Mouse (Mus musculus): ENCODE measurements at regions not wholly inside any gene's neighbourhood (a gene's known extent, or its start where the extent isn't known, plus 50 kb on each side); places are given as distances from the start of the nearest gene placed in this dataset.

DNA sequence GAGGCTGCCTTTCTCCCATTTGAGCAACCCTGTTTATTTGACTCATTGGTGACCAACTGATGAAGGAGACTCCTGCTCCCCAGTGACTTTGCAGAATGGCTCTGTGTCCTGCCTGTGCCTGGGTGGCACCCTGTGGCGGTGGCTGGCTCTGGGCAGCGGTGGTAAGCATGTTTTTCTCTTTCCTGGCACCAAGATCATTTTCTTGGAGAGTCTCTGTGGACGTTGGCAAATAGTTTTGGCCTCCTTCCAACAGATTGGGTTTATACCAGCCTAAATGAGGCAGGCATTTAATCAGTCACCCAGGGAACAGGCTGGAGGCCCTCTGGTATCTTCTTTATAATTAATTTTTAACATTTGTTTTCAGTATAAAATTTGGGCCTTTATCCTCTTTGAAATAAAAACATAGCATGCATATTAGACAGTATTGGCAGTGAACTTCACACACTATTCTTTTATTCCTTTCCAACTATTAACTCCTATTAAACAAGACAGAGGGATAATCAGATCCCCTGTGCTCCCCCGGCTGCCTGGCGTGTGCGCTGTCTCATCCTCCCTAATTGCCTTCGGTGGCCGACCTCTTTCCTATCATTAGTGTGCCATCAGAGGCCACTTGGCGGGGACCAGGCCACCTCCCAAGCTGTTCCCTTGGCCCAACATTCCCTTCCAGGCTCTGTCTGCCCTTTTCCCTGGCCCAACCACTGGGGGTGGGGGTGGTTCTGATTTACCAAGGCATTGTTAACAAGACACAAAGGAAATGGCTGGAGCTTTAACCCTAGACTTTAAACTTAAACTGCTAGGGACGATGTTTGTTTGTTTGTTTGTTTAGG is 111.8 kb upstream of the Topaz1 start:
- 48% methylated on average over 10 of the region's 10 CpGs for WGBS
- H3K9me3 ChIP-seq = no peaks in the 10 kb centered on the region
- H3K27ac ChIP-seq = no peak overlapping the region
- no peaks in the 10 kb centered on the region for H3K4me1 ChIP-seq
- ATAC-seq (ENCODE audit: low FRiP score, low read depth) = no peak
- H3K27me3 ChIP-seq = 0 out of 2 replicates have a peak, but pooled peaks cover 4% of the 10 kb centered on the region
- H3K9ac ChIP-seq = no peak overlapping the region
- H3K36me3 ChIP-seq = no peaks in the 10 kb centered on the region
- no peak overlapping the region for H3K4me2 ChIP-seq (replicated peaks)
- no peak overlapping the region for H3K4me3 ChIP-seq

DNA sequence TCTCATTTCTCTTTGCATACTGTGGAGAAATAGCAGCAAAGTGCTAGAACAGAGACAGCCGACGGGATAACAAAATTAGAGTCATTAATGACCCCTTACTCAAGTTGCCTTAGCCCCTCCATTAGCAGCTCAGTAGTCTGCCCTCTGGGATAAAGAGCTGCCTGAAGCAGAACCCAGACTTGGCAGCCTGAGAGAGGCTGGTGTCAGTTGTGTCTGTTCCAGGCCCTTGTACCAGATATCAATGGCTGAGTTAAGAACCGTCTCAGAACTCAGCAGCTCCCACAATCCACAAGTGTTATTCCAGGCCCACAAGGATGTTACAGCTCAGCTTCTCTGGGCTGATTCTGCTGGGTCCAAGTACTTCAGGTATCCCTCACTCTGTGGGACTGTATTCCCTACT is 109.6 kb upstream of the Topaz1 start:
- Histone ChIP-seq H3K36me3 (no peaks in the 10 kb centered on the region), H3K4me2 (replicated peaks) (no peak overlapping the region), H3K27me3 (no peaks in the 10 kb centered on the region; the same call in 1 of the 2 replicates), H3K27ac (no peak overlapping the region), H3K4me3 (no peak overlapping the region), H3K4me1 (no peaks in the 10 kb centered on the region), H3K9ac (no peak overlapping the region), H3K9me3 (no peaks in the 10 kb centered on the region)
- WGBS = 41% methylated on average over 3 of the region's 3 CpGs
- no peak for ATAC-seq (ENCODE audit: low FRiP score, low read depth)

DNA sequence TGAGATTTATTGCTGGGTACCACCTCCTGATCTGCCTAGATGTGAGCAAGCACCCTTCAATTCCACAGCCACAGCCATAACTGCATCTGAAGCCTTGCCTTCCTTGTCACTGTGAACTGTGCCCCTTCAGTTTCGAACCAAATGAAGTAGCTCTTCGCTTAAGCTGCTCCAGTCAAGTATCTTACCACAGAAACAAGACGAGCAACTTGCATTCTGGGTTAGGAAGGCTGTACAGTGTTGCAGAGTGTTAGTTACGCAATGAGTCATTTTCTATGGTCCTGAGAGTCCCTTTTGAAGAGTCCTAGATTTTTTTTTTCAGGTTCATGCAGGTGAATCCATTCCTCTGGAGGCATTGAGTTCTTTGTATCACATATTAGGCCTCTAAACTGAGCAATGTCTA is 107.9 kb upstream of the Topaz1 start:
- Histone ChIP-seq H3K27me3 (peaks cover 7% of the 10 kb centered on the region), H3K36me3 (no peaks in the 10 kb centered on the region), H3K4me2 (replicated peaks) (no peak overlapping the region), H3K9ac (no peak overlapping the region), H3K4me3 (no peak overlapping the region), H3K27ac (no peak overlapping the region), H3K9me3 (no peaks in the 10 kb centered on the region), H3K4me1 (peaks cover 6% of the 10 kb centered on the region)
- ATAC-seq (ENCODE audit: low FRiP score, low read depth) = no peak
- WGBS = 92% methylated on average over 4 of the region's 4 CpGs

DNA sequence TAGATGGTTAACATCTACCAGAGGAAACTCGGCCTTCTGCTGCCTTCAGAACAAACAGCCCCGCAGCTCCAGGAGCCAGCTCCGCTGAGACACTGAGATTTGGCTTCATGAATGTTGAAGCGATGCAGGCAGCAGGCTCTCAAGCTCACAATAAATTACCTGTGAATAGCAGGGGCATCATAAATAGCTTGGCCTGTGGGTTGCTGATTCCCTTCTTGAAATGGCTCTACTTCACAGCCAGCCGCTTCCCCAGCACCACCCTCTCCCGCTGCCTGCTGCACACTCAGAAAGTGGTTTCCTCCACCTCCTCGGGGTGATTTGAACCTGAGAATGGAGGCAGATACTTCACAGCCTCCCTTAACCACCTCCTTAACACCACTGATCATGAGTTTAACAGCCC is 104.2 kb upstream of the Topaz1 start:
- H3K27ac ChIP-seq = no peak overlapping the region
- no peak for ATAC-seq (ENCODE audit: low FRiP score, low read depth)
- 19% methylated on average over 7 of the region's 7 CpGs for WGBS
- no peaks in the 10 kb centered on the region for H3K36me3 ChIP-seq
- no peak overlapping the region for H3K4me2 ChIP-seq (replicated peaks)
- H3K9ac ChIP-seq = no peak overlapping the region
- H3K9me3 ChIP-seq = no peaks in the 10 kb centered on the region
- no peak overlapping the region for H3K4me3 ChIP-seq
- H3K4me1 ChIP-seq = peaks cover 23% of the 10 kb centered on the region
- peaks cover 14% of the 10 kb centered on the region for H3K27me3 ChIP-seq

DNA sequence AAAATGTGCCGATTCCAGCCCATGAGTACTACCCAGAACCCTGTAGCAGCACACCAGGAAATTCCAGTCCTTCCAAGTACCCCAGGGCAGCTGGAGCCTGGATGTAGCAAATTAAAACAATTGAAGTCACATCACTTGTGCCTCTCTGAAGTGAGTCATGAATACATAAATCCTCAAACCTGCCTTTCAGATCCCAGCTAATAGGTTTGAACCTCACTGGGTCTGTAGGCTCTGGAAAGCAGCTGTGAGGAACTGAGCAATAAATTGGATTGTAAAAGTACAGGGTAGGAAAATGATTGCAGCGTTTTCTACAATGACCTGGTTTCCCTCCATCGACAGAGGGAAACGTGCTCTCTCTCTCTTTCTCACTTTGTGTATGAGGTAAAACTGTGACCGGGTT is 101.6 kb upstream of the Topaz1 start:
- peak; percentile 66; the same call in 1 of the 2 replicates for ATAC-seq (ENCODE audit: low FRiP score, low read depth)
- peaks cover 14% of the 10 kb centered on the region for H3K27me3 ChIP-seq
- H3K9ac ChIP-seq = no peak overlapping the region
- WGBS = 10% methylated on average over 5 of the region's 5 CpGs
- no peaks in the 10 kb centered on the region for H3K9me3 ChIP-seq
- no peak overlapping the region; the same call in 1 of the 2 replicates for H3K27ac ChIP-seq
- H3K4me2 ChIP-seq (replicated peaks) = no peak overlapping the region
- no peak overlapping the region for H3K4me3 ChIP-seq
- peaks cover 23% of the 10 kb centered on the region for H3K4me1 ChIP-seq
- H3K36me3 ChIP-seq = no peaks in the 10 kb centered on the region

DNA sequence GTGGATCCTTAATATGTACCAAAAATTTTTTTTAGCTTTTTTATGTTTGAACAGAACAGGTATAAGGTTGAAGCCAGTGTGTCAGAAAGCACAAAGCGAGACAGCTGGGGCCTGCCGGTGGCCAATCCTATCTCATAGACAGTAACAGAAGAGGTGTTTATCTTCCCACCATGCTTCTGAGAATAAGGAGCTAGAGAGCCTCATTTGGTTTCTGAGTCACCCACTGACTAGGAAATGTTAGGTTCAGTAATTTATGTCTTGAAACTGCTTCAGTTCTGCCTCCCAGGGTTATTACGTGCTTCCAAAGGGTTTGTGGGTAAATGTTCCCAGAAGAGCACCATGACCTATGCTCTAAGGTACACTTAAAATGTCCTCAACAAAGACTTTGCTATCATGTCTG is 96.3 kb upstream of the Topaz1 start:
- Histone ChIP-seq H3K9me3 (no peaks in the 10 kb centered on the region), H3K9ac (no peak overlapping the region), H3K4me1 (peaks cover 4% of the 10 kb centered on the region), H3K4me3 (no peak overlapping the region), H3K27ac (no peak overlapping the region), H3K36me3 (no peaks in the 10 kb centered on the region), H3K4me2 (replicated peaks) (no peak overlapping the region), H3K27me3 (no peaks in the 10 kb centered on the region)
- 80% methylated on average over 3 of the region's 3 CpGs for WGBS
- no peak for ATAC-seq (ENCODE audit: low FRiP score, low read depth)

DNA sequence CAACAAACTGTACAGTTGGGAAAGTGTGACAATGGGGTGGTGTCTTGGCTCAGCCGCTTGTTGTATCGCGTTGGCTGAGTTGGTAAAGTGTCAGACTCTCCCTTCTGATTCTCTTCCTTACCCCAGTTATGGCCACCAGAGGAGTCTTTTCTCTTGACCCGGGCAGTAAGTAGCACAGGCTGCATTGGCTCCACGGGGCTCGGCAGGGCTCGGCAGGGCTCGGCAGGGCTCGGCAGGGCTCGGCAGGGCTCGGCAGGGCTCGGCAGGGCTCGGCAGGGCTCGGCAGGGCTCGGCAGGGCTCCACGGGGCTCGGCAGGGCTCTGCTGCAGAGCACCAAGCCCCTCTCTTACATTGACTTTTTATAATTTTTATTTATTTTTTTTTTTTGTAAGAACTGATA is 91.6 kb upstream of the Topaz1 start:
- WGBS = 39% methylated on average over 17 of the region's 17 CpGs
- Histone ChIP-seq H3K9ac (no peak overlapping the region), H3K27me3 (no peaks in the 10 kb centered on the region), H3K4me2 (replicated peaks) (no peak overlapping the region), H3K36me3 (no peaks in the 10 kb centered on the region), H3K4me1 (peaks cover 6% of the 10 kb centered on the region; the same call in 1 of the 2 replicates), H3K27ac (no peak overlapping the region), H3K9me3 (no peaks in the 10 kb centered on the region), H3K4me3 (no peak overlapping the region)
- no peak for ATAC-seq (ENCODE audit: low FRiP score, low read depth)

DNA sequence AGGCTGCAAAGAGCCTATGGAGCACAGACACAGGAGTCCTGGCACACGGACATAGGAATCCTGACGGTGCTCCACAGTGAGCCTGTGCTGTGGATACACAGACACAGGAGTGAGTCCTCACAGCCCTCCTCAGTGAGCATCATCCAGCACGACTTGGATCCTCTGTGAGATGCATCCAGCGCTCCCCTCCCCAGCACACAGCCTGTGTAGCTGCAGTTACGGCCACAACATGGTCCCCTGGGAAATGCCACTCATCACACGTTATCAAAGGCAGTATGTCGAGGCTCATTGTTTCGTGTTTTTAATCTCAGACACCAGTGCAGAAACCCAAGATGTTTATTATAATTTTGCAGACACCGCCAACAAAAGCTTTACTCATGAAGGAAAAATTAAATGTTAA is 87.1 kb upstream of the Topaz1 start:
- no peaks in the 10 kb centered on the region for H3K27me3 ChIP-seq
- no peak overlapping the region for H3K4me2 ChIP-seq (replicated peaks)
- no peak for ATAC-seq (ENCODE audit: low FRiP score, low read depth)
- H3K4me1 ChIP-seq = peaks cover 6% of the 10 kb centered on the region; the same call in 1 of the 2 replicates
- H3K9ac ChIP-seq = no peak overlapping the region
- no peaks in the 10 kb centered on the region for H3K9me3 ChIP-seq
- no peak overlapping the region for H3K4me3 ChIP-seq
- H3K36me3 ChIP-seq = no peaks in the 10 kb centered on the region
- H3K27ac ChIP-seq = no peak overlapping the region
- WGBS = 69% methylated on average over 9 of the region's 9 CpGs

DNA sequence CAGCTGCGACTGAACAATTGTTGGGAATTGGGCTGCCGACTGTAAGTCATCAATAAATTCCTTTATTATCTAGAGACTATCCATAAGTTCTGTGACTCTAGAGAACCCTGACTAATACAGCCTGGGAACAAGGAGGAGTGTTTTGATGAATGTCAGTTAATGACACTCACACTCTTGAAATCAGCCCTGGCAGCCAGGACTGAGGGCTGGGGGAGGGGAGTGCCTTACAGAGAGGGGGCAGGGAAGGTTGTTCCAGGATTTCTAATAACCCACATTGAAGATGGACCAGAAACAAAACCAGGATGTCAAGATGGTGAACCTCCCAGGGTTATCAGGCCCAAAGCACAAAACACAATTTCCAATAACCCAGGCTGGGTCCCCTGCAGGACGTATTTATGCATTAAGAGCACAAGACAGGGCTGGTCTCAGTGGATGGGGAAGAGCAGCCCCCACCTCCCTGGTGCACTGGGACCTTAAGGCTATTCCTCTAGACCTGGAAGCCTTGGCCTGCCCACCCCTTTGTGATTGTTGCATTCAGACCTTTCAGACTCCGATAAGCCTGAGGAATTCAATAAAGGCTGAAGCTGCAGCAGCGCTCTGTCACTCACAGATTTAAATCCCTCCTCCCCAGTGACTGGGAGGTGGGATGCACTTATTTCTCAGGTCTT is 80.0 kb upstream of the Topaz1 start:
- Histone ChIP-seq H3K4me3 (no peak overlapping the region), H3K27ac (no peak overlapping the region), H3K9me3 (no peaks in the 10 kb centered on the region), H3K27me3 (no peaks in the 10 kb centered on the region), H3K9ac (no peak overlapping the region), H3K4me1 (no peaks in the 10 kb centered on the region), H3K36me3 (no peaks in the 10 kb centered on the region), H3K4me2 (replicated peaks) (no peak overlapping the region)
- no peak for ATAC-seq (ENCODE audit: low FRiP score, low read depth)
- WGBS = 59% methylated on average over 5 of the region's 5 CpGs

DNA sequence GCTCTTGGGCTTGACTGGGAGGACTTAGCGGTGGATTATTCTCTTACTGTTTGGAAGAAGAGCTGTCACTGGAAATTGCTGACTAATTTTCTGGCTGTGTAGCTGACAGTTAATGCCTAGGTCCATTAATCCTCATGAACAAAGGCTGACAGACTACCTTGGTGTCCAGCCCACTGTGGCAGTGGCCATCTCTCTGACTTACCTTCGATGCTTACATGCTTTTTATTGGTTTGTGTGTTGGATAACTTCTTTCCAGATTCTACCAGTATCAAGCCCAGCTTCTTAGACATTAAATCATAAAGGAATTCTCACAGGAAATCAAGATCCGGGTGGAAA is 79.5 kb upstream of the Topaz1 start:
- no peak overlapping the region for H3K9ac ChIP-seq
- H3K4me1 ChIP-seq = no peaks in the 10 kb centered on the region
- no peaks in the 10 kb centered on the region for H3K27me3 ChIP-seq
- no peaks in the 10 kb centered on the region for H3K9me3 ChIP-seq
- no peak overlapping the region for H3K4me3 ChIP-seq
- whole genome bisulfite sequencing = 73% methylated on average over 3 of the region's 3 CpGs
- no peaks in the 10 kb centered on the region for H3K36me3 ChIP-seq
- no peak for ATAC-seq (ENCODE audit: low FRiP score, low read depth)
- H3K4me2 ChIP-seq (replicated peaks) = no peak overlapping the region
- H3K27ac ChIP-seq = no peak overlapping the region

DNA sequence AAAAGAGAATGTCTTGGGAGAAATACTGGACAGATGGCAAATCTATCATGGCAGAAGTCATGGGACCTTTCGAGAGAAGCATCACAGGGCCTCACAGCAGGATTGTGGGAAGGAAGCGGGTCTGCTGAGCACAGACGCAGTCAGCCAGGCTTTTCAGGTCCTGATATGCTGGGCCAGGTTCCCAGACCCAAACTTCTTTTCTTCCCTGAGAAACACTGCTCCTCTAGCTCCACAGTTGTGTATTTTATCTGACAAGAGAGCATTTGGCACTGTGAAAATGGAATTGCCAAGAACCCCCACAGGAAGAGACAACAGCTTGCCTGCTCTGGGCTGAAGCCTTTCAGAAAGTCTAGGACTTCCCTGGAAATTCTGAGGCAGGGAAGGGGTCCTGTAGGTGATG is 73.4 kb upstream of the Topaz1 start:
- Histone ChIP-seq H3K4me1 (no peaks in the 10 kb centered on the region), H3K4me3 (no peak overlapping the region), H3K36me3 (no peaks in the 10 kb centered on the region), H3K27me3 (no peaks in the 10 kb centered on the region), H3K9ac (no peak overlapping the region), H3K27ac (no peak overlapping the region; the same call in 1 of the 2 replicates), H3K9me3 (no peaks in the 10 kb centered on the region), H3K4me2 (replicated peaks) (no peak overlapping the region)
- 52% methylated on average over 3 of the region's 3 CpGs for WGBS
- ATAC-seq (ENCODE audit: low FRiP score, low read depth) = no peak

DNA sequence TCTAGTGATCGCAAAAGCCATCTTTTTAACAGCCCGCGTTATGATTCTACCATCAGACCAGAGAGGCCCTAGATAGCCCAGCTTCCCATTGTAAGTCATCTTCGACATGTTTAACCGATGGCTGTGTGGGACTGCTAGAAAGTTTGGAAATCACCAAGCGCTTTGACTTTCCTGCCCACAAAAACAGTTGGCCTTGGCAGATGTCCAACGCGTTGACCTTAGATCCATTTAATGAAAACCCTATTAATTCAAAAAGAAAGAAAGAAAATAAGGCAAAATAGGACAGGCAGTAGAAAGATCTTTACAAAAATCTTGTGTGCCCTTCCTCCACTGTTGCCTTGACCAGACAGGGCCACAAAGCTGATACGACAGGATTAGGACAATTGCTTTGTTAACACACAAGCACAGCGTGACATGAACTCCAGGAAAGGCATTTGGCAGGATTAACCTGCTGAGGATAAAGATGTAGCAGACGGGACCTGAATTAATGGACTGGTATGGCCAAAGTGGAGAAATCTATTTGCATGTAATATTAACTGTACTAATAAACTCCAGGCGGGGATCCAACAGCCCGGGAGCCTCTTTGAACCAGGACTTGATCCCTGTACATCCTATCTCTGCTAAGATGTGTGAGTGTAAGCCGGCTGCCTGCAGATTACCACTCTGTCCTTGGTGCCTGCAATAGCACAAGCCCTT is 69.0 kb upstream of the Topaz1 start:
- H3K9me3 ChIP-seq = no peaks in the 10 kb centered on the region

More for the DNA sequence above, 69.0 kb upstream of the Topaz1 start:
- Histone ChIP-seq H3K9ac (no peak overlapping the region), H3K4me2 (replicated peaks) (no peak overlapping the region), H3K4me1 (no peaks in the 10 kb centered on the region), H3K27ac (no peak overlapping the region), H3K4me3 (no peak overlapping the region), H3K27me3 (no peaks in the 10 kb centered on the region), H3K36me3 (no peaks in the 10 kb centered on the region)
- no peak for ATAC-seq (ENCODE audit: low FRiP score, low read depth)
- 80% methylated on average over 14 of the region's 14 CpGs for WGBS

Measured in limb, embryonic 13.5 days (tissue).